Mouse (Mus musculus): Measurements from ENCODE around the gene Vgf.

DNA sequence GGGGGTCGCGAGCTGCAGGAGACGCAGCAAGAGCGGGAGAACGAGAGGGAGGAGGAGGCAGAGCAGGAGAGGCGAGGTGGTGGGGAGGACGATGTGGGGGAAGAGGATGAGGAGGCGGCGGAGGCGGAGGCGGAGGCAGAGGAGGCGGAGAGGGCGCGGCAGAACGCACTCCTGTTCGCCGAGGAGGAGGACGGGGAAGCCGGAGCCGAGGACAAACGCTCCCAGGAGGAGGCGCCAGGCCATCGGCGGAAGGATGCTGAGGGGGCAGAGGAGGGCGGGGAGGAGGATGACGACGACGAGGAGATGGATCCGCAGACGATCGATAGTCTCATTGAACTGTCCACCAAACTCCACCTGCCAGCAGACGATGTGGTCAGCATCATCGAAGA lies 5.8 kb downstream of the Vgf start:
- TF ChIP-seq CTCF (IDR thresholded peaks at IDR 0.05; ENCODE audit: low read depth) (peak; percentile 46), EP300 (IDR thresholded peaks at IDR 0.05; ENCODE audit: low read depth) (no peak)
